Comparison of ENCODE assay signal across 9 mouse cellular contexts in the genomic region with DNA sequence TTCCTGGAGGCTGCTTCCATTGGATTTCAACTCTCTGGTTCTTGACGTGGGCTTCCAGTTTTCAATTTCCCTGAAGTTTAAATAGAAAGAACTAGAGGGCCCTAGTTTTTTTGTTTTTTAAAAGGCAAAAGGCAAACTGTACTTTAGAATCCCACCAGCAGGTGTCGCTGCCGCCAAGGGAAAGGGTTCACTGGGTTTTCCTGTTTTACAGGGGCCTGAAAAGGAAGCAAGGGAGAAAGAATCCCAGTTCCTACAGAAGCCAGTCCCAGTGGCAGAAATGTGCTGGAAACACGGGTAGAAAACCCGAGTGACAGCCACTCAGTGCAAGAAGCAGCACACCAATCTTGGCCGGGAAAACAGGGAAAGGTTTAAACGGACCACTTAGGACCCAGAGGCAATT. TPM values are rescaled to one million over a fixed set of nuclear protein-coding genes. Genes with fewer than 3 reads are reported as not detected.
A peak's percentile ranks its signal among the peaks of the same experiment; 100 is the strongest.
DNase-seq lines count a peak whose midpoint lies in the region; ATAC-seq lines count a peak whose summit lies in the region.
"Had no signal": no experiment of that assay in that cellular context is flagged by ENCODE, and none has a peak within 500 bp of the region (broad histone marks: within the 10 kb centered on the region; RNA-seq: fewer than 3 reads in every experiment).

No protein-coding gene starts in this region.

- H3K27me3 ChIP-seq in forebrain, embryonic 14.5 days (replicated peaks; ENCODE audit: control insufficient read depth, insufficient read depth, low read length): no peaks in the 10 kb centered on the region
- no peaks in the 10 kb centered on the region for H3K27me3 ChIP-seq in forebrain, embryonic 15.5 days

- no peaks in the 10 kb centered on the region for H3K4me1 ChIP-seq in forebrain, embryonic 14.5 days (ENCODE audit: control insufficient read depth, insufficient read depth, low read length)
- no peaks in the 10 kb centered on the region for H3K4me1 ChIP-seq in forebrain, embryonic 15.5 days

- peak; percentile 44; the same call in 1 of the 2 replicates for ATAC-seq in forebrain, embryonic 14.5 days
- ATAC-seq in forebrain, embryonic 15.5 days (replicated peaks): no peak

- no peak overlapping the region for H3K4me3 ChIP-seq in forebrain, embryonic 14.5 days (ENCODE audit: low read depth, low read length)
- no peak overlapping the region for H3K4me3 ChIP-seq in forebrain, embryonic 15.5 days

- H3K4me2 ChIP-seq in forebrain, embryonic 14.5 days (ENCODE audit: low read length): no peak overlapping the region
- H3K4me2 ChIP-seq in forebrain, embryonic 15.5 days (replicated peaks): no peak overlapping the region

- no peak overlapping the region for H3K9ac ChIP-seq in forebrain, embryonic 14.5 days (ENCODE audit: low read length)
- H3K9ac ChIP-seq in forebrain, embryonic 15.5 days (replicated peaks): no peak overlapping the region

- H3K36me3 ChIP-seq in forebrain, embryonic 14.5 days (ENCODE audit: control insufficient read depth, insufficient read depth, low read length): no peaks in the 10 kb centered on the region
- H3K36me3 ChIP-seq in forebrain, embryonic 15.5 days: no peaks in the 10 kb centered on the region

- no peaks in the 10 kb centered on the region for H3K9me3 ChIP-seq in forebrain, embryonic 14.5 days (replicated peaks; ENCODE audit: control insufficient read depth, low read length)
- H3K9me3 ChIP-seq in forebrain, embryonic 15.5 days: no peaks in the 10 kb centered on the region

- peak; percentile 87 for DNase-seq in forebrain, embryonic 14.5 days (ENCODE audit: low spot score)
- peak; percentile 49 for DNase-seq in T-cell, adult 2 months (ENCODE audit: low spot score)
- peak; percentile 84 to 88 for DNase-seq in cerebellum, postnatal 4 days (ENCODE audit: low spot score in 2 of 2)
- DNase-seq in heart, adult 9 months (ENCODE audit: low spot score in 2 of 2): peak; percentile 40 to 73
- peak; percentile 94 to 96 for DNase-seq in layer of hippocampus, postnatal 10 days (ENCODE audit: low spot score in 2 of 2)
- DNase-seq in mesoderm, embryonic 11.5 days (ENCODE audit: low read depth, low spot score): peak; percentile 78
- DNase-seq in testis, postnatal 10 days (ENCODE audit: low spot score): peak; percentile 96

- WGBS in forebrain, embryonic 14.5 days: 10% methylated on average over 7 of the region's 7 CpGs
- WGBS in forebrain, embryonic 15.5 days: 9% methylated on average over 7 of the region's 7 CpGs

- no peak overlapping the region for H3K27ac ChIP-seq in forebrain, embryonic 14.5 days (ENCODE audit: low read depth, low read length)
- no peak overlapping the region for H3K27ac ChIP-seq in forebrain, embryonic 15.5 days (replicated peaks)
- H3K27ac ChIP-seq: macrophage had no signal

RNA-seq across cellular contexts. Expression of a gene that starts 8.8 kb away (rescaled TPM):
- polyA plus RNA-seq in forebrain, embryonic 14.5 days (2014; fragmentation: Nextera tagmentation; extraction: Ambion mirVana): 314 and 359 TPM in 2 replicates
- 284 and 289 TPM in 2 replicates for polyA plus RNA-seq in forebrain, embryonic 15.5 days (2015; fragmentation: Nextera tagmentation; extraction: Ambion mirVana)
- total RNA-seq in layer of hippocampus, postnatal 10 days (2021): 100 to 1,000 TPM; 245 to 256 TPM

RNA-seq across cellular contexts. Expression of a gene that starts 8.9 kb away (rescaled TPM):
- polyA plus RNA-seq in forebrain, embryonic 14.5 days (2014; fragmentation: Nextera tagmentation; extraction: Ambion mirVana): 5.0 and 5.7 TPM in 2 replicates
- polyA plus RNA-seq in forebrain, embryonic 15.5 days (2015; fragmentation: Nextera tagmentation; extraction: Ambion mirVana): 7.8 and 9.2 TPM in 2 replicates
- total RNA-seq in layer of hippocampus, postnatal 10 days (2021): 10 to 100 TPM; 83.8 to 85.0 TPM

RNA-seq across cellular contexts. Expression of a gene that starts 48.7 kb away (rescaled TPM):
- polyA plus RNA-seq in forebrain, embryonic 14.5 days (2014; fragmentation: Nextera tagmentation; extraction: Ambion mirVana): 24.5 and 30.9 TPM in 2 replicates
- polyA plus RNA-seq in forebrain, embryonic 15.5 days (2015; fragmentation: Nextera tagmentation; extraction: Ambion mirVana): 37.2 and 37.6 TPM in 2 replicates
- 100 to 1,000 TPM; 113 to 114 TPM for total RNA-seq in layer of hippocampus, postnatal 10 days (2021)
